Mouse (Mus musculus) lung, embryonic 14.5 days (tissue): ENCODE data around the gene Klhl29. TPM values are rescaled to one million over a fixed set of nuclear protein-coding genes. Genes with fewer than 3 reads are reported as not detected.

ENCODE experiments used
- ATAC-seq: fragments of 200-750 bp; cut with Nextera tagmentation; 2 replicates; pipeline ENCODE4 v1.8.0; 2017; ENCODE audit warnings: mild to moderate bottlenecking, moderate TSS enrichment, moderate library complexity; ENCODE audit not compliant: insufficient read depth
- DNase-seq: peaks from one replicate; pipeline ENCODE4 v3.0.0-alpha.2; 2015
- H3K27ac ChIP-seq: fragments of 300-500 bp; sonication (generic); 2 replicates; pipeline ENCODE4 v1.5.1; 2014; ENCODE audit warnings: low read depth, mild to moderate bottlenecking, moderate library complexity
- H3K27me3 ChIP-seq: fragments of 300-500 bp; sonication (generic); 2 replicates; pipeline ENCODE4 v1.6.1; 2014; ENCODE audit warnings: low read length, control low read depth; ENCODE audit not compliant: insufficient read depth
- H3K36me3 ChIP-seq: fragments of 300-500 bp; sonication (generic); 2 replicates; pipeline ENCODE4 v1.6.1; 2014; ENCODE audit warnings: control low read depth; ENCODE audit not compliant: insufficient read depth
- H3K4me1 ChIP-seq: fragments of 300-500 bp; sonication (generic); 2 replicates; pipeline ENCODE4 v1.6.1; 2014; ENCODE audit warnings: antibody characterized with exemption, control low read depth; ENCODE audit not compliant: insufficient read depth
- H3K4me2 ChIP-seq: fragments of 300-500 bp; sonication (generic); 2 replicates; pipeline ENCODE4 v1.6.1; 2014; ENCODE audit warnings: mild to moderate bottlenecking
- H3K4me3 ChIP-seq: fragments of 300-500 bp; sonication (generic); 2 replicates; pipeline ENCODE4 v1.5.1; 2014; ENCODE audit warnings: low read depth, low read length
- H3K9ac ChIP-seq: fragments of 300-500 bp; sonication (generic); 2 replicates; pipeline ENCODE4 v1.6.1; 2014
- H3K9me3 ChIP-seq: fragments of 300-500 bp; sonication (generic); 2 replicates; pipeline ENCODE4 v1.6.1; 2016; ENCODE audit warnings: low read depth, low read length, control low read depth
- CTCF ChIP-seq: IDR thresholded peaks from 2 replicates; pipeline ENCODE4 v1.5.1; 2016; ENCODE audit warnings: antibody characterized with exemption, low read depth
- WGBS: fragments of 180-500 bp; shearing (Covaris S2); extraction: QIAGEN DNeasy Blood & Tissue Kit; methylation state at CpG from one replicate; pipeline ENCODE4 v1.1.7; 2014; 5-methylcytosine and 5-hydroxymethylcytosine counted together
- polyA plus RNA-seq: library from polyadenylated mRNA; unstranded; fragments of >200 nt; fragmentation: Nextera tagmentation; extraction: Ambion mirVana; gene quantifications from 2 replicates; pipeline ENCODE4 v1.2.1, GENCODE M21; 2014

The Klhl29 gene
- polyA plus RNA-seq, 1 experiment from 2014 or later: 1.2 TPM

DNA sequence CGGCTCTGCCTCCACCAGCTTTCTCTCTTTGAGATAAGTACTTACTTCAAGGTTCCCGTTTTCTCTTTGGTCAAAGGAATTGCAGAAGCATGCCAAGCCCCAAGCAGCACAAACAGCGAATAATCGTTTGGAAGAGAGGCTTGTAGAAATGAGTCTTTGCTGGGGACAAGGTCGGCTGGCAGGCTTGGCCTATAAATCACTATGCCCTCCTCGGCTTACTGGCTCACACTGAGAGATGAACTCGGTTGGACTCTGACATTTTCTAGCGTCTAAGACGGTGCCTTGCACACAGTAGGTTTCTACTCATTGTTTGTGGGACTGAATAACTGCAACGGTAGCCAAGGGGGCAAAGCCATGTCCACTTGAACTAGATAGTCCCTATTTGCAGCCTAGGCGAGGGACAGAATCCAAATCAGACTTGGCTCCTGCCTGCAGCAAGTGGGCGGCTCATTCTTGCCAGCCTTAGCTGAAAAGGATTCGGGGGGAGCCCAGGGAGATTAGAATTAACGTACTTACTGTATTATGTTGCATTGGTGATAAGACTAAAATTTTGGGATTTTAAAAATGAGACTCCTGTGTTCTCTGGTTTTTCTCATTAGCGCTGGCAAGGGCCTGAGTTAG, 128.7 kb downstream of the Klhl29 start:
- WGBS: 65% methylated on average over 15 of the region's 15 CpGs

DNA sequence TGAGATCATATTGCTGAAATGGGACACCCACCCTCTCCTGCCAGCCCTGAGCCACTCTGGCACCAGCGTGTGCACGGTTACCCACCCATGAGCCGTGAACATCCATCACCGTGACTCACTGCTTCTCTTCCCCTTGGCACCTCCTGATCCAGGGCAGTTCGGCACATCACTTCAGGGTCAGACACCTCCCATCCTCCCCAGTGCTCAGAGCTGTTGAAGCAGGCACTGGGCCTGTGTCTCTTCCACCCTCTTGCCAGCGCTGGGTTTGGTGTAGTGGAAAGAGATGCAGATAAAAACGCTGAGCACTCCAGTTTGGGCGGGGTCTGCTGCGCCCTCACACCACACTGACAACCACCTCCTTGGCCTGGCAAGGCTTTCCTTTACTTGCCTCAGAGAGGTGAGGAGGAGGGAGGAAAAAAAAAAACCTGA, 129.3 kb downstream of the Klhl29 start:
- DNase-seq (no peak), ATAC-seq (no peak)
- no peaks in the 10 kb centered on the region for H3K36me3 ChIP-seq
- H3K9me3 ChIP-seq: no peaks in the 10 kb centered on the region
- 0 out of 2 replicates have a peak, but pooled peaks cover 4% of the 10 kb centered on the region for H3K4me1 ChIP-seq
- WGBS: 62% methylated on average over 9 of the region's 9 CpGs
- no peak for TF ChIP-seq CTCF
- no peaks in the 10 kb centered on the region for H3K27me3 ChIP-seq
- no peak overlapping the region for H3K9ac ChIP-seq
- H3K4me3 ChIP-seq: no peak overlapping the region
- no peak overlapping the region for H3K27ac ChIP-seq
- H3K4me2 ChIP-seq: no peak overlapping the region

More for the DNA sequence above, 128.7 kb downstream of the Klhl29 start:
- no peaks in the 10 kb centered on the region for H3K36me3 ChIP-seq
- no peaks in the 10 kb centered on the region for H3K9me3 ChIP-seq
- 0 out of 2 replicates have a peak, but pooled peaks cover 4% of the 10 kb centered on the region for H3K4me1 ChIP-seq
- no peak overlapping the region for H3K27ac ChIP-seq
- H3K4me2 ChIP-seq: no peak overlapping the region
- no peaks in the 10 kb centered on the region for H3K27me3 ChIP-seq
- H3K9ac ChIP-seq: no peak overlapping the region
- H3K4me3 ChIP-seq: no peak overlapping the region
- TF ChIP-seq CTCF: no peak
- DNase-seq (no peak), ATAC-seq (no peak)

DNA sequence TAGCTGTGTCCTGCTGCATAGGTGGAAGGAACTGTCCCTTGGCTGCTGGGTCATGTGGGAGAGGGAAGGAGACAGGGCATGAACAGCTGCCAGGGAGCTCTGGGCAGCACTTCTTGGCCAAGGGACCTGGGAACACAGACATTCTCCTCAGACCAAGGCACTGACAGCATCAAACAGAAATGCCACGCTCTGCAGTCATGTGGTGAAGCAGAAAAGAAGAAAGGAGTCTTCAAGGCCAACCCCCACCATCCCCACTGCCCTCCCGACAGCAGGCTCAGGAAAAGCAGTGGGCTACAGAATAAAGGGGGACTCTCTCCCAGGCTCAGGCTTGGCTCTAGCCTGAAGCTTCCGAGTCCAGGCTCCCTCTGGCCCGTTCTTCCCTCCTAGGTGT, 130.3 kb downstream of the Klhl29 start:
- Histone ChIP-seq H3K36me3 (no peaks in the 10 kb centered on the region), H3K27me3 (no peaks in the 10 kb centered on the region), H3K27ac (no peak overlapping the region), H3K9me3 (no peaks in the 10 kb centered on the region), H3K9ac (no peak overlapping the region), H3K4me1 (0 out of 2 replicates have a peak, but pooled peaks cover 4% of the 10 kb centered on the region), H3K4me3 (no peak overlapping the region), H3K4me2 (no peak overlapping the region)
- no peak for DNase-seq
- 81% methylated on average over 4 of the region's 4 CpGs for WGBS
- no peak for TF ChIP-seq CTCF
- no peak for ATAC-seq

DNA sequence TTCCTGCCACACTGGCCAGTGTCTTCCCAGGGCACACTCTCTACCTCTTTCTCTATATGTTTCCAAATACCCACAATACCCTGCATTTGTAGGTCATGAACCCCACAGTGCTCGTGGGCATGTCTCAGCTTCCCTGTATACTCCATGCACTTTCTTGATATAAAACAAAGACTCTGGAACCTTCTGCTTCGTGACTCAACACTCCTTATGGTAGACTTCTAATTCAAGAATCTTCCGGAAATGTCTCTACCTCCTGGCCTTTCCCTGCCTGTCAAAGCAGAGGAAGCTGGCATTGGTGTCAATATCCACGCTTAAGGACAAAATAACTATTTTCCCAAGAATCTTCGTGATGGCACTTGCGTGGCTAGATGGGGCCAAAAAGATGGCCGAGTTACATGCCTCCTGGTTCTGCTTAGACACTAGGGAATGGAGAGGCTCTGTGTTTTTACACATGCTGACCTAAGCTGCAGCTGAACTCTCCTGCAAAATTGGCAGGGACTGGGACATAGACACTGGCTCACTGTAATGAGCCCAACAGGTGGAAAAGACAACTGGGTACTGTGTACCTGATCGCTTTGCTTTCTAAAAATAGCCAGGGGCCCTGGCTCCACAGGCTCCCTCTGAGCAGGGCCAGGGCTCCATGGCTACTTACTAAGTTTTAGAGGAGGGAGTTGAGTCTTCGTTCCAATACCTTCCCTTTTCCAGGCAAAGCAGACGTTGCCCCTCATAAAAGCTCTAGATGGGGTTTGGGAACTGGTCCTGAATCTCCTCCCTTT, 130.9 kb downstream of the Klhl29 start:
- Histone ChIP-seq H3K9ac (no peak overlapping the region), H3K4me3 (no peak overlapping the region), H3K36me3 (no peaks in the 10 kb centered on the region), H3K27me3 (no peaks in the 10 kb centered on the region), H3K4me2 (no peak overlapping the region), H3K4me1 (0 out of 2 replicates have a peak, but pooled peaks cover 4% of the 10 kb centered on the region), H3K27ac (no peak overlapping the region), H3K9me3 (no peaks in the 10 kb centered on the region)
- WGBS: 87% methylated on average over 10 of the region's 10 CpGs
- no peak for TF ChIP-seq CTCF
- ATAC-seq (no peak), DNase-seq (no peak)

DNA sequence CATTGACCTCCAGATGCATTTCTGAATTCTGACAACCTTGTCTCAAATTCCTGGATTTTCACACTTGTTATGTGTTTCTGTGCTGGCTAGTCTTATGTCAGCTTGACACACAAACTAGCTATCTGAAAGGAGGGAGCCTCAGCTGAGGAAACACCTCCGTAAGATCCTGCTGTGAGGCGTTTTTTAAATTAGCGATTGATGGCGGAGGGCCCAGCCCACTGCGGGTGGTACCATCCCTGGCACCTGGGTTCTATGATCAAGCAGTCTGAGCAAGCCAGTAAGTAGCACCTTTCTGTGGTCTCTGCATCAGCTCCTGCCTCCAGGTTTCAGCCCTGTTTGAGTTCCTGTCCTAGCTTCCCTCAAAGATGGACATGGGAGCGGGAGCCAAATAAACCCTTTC, 131.6 kb downstream of the Klhl29 start:
- Histone ChIP-seq H3K27ac (no peak overlapping the region), H3K4me3 (no peak overlapping the region), H3K36me3 (no peaks in the 10 kb centered on the region), H3K4me2 (no peak overlapping the region), H3K9ac (no peak overlapping the region), H3K9me3 (no peaks in the 10 kb centered on the region), H3K27me3 (no peaks in the 10 kb centered on the region), H3K4me1 (0 out of 2 replicates have a peak, but pooled peaks cover 4% of the 10 kb centered on the region)
- ATAC-seq: no peak
- no peak for DNase-seq
- 81% methylated on average over 6 of the region's 6 CpGs for WGBS
- TF ChIP-seq CTCF: no peak

DNA sequence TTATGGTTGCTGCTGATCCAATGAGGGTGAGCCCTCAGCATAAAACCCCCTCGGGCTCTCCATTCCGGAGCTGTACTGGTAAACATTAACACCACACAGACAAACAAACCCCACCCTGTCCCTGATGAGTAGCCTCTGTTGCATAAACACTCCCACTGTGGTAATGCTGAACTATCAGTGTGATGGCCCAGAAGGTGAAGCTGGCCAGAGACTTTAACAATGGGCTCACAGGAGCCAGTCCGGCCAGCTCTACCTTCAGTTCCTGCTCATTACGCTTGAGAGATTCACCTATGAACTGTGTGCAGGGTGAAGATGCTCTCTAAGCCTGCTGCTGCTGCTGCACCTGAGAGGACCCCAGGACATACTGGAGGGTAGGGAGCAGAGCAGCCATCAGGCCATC, 132.0 kb downstream of the Klhl29 start:
- Histone ChIP-seq H3K27ac (no peak overlapping the region), H3K36me3 (no peaks in the 10 kb centered on the region), H3K4me3 (no peak overlapping the region), H3K9ac (no peak overlapping the region), H3K4me2 (no peak overlapping the region), H3K9me3 (no peaks in the 10 kb centered on the region), H3K27me3 (no peaks in the 10 kb centered on the region), H3K4me1 (0 out of 2 replicates have a peak, but pooled peaks cover 4% of the 10 kb centered on the region)
- no peak for TF ChIP-seq CTCF
- ATAC-seq (no peak), DNase-seq (no peak)
- WGBS: 55% methylated on average over 4 of the region's 4 CpGs

DNA sequence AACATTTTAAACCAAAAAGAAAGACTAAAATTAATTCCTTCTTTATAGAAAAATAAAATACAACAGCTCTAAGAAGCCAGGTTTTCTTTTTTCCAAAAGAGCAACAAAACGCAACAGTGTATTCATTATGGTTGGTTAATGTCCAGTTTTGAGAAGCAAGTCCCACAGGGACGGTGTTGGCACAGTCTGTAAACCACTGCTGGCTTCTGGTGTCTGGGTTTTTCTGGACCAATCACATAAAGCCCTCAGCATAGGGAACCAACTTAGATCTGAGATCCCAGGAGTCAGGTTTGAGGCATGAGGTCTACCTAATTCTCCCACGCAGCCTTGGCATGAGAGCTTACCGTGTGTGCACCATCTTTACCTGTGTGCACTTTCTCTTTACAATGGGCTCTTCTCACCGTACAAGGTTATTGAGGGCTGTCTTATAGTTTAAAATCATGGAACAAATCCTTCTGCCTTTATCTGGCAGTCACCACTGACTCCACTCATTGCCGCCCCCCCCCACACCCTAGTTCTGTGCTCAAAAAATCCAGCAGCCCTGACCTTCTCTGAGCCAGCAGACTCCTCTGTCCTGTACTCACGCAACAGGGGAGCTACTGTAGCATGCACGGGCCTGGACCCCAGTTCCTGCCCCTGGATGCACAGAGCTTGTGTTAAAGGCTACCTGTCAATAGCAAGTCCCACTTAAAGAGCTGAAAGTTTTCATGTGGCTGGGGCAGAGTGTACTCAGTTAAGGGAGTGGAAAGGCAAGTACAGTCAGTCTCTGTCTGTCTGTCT, 132.7 kb downstream of the Klhl29 start:
- 77% methylated on average over 8 of the region's 8 CpGs for WGBS
- H3K27me3 ChIP-seq: no peaks in the 10 kb centered on the region
- no peak overlapping the region for H3K4me2 ChIP-seq
- ATAC-seq (no peak), DNase-seq (no peak)
- no peaks in the 10 kb centered on the region for H3K9me3 ChIP-seq
- H3K9ac ChIP-seq: no peak overlapping the region
- no peaks in the 10 kb centered on the region for H3K36me3 ChIP-seq
- H3K4me1 ChIP-seq: peaks cover 2% of the 10 kb centered on the region; the same call in 1 of the 2 replicates
- no peak overlapping the region for H3K4me3 ChIP-seq
- H3K27ac ChIP-seq: no peak overlapping the region
- no peak for TF ChIP-seq CTCF
